Mouse (Mus musculus) ES-Bruce4 (cell line): Measurements from ENCODE around the gene Cxcl17.

Source experiments
- CTCF ChIP-seq: IDR thresholded peaks from one replicate; pipeline ENCODE4 v1.8.1; 2011; ENCODE audit warnings: low read depth, low read length
- POLR2A ChIP-seq: IDR thresholded peaks from one replicate; pipeline ENCODE4 v1.8.1; 2011; ENCODE audit warnings: low read length; ENCODE audit not compliant: insufficient read depth

DNA sequence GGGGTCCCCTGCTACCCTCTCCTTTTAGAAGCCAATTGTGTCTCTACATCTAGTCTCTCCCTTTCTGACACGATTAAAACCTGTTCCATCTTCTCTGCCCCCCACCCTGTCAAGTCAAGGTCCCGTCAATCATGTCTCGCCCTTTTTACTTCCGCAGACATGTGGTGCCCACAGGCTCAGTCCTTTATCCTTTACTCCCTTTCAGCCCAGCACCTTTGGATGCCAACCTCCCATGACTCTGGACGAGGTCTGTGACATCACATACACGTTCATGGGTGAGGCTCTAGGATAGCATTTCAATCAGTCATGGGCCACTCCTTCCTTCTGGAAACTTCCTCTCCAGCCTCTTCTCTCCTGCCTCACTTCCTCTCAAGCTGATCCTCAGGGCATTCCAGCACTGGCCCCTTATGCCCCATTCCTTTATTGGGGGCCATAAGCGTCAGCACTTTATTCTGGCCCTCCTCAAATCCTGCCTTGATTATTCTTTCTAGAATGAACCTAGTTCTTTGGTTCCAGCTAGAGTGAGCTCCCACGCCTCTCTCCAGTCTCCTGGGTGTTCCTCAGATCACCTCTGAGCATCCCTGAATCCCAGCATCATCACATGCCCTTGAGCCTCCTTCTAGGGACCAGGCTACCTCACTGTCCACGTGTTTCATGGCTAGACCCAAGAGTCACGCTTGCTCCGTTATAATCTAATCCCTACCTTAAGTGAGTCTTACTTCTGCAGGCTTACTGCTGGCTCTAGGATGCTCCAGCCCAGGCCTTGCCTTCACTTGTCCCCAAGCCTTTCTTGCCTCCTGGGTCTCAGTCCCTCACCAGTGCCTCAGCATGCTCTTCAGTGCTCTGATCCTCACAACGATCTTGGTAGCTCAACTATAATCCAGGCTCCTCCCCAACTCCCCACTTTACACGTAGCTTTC is 34.2 kb downstream of the Cxcl17 start:
- TF ChIP-seq POLR2A (no peak), CTCF (no peak)
